Mouse (Mus musculus) neural tube, embryonic 10.5 days (tissue): ENCODE measurements around the gene Adprh.
"Not testable (repeated sequence)": the region's sequence is repeated elsewhere in the genome, so short reads cannot be mapped to it uniquely, and the experiment has no call there.

Source experiments
- DNase-seq: peaks from one replicate; pipeline ENCODE4 v3.0.0-alpha.2; 2017; ENCODE audit warnings: low spot score; ENCODE audit errors: extremely low spot score

Adprh gene

GRCm38 (mm10) chr16:38467091-38467916, 14.8 kb upstream of the Adprh start:
- no peak for DNase-seq

DNA sequence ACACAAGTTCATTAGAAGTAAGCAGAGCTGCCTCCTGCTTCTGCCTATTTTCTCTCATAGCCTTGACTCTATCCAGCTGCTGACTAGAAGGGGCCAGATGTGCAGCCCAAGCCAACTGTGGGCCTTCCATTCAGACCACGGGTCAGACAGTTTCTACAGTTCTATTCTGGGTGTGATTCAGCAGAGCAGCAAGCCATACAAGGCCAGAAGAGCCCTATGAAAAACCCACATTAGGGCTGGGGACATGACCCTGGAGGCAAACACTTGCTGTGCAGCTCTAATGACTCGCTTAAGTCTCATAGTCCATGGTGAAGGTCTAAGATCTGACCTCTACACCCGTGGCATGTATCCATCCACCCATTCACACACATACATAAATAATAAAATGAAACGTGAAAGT, 13.6 kb upstream of the Adprh start:
- DNase-seq, result no peak

DNA sequence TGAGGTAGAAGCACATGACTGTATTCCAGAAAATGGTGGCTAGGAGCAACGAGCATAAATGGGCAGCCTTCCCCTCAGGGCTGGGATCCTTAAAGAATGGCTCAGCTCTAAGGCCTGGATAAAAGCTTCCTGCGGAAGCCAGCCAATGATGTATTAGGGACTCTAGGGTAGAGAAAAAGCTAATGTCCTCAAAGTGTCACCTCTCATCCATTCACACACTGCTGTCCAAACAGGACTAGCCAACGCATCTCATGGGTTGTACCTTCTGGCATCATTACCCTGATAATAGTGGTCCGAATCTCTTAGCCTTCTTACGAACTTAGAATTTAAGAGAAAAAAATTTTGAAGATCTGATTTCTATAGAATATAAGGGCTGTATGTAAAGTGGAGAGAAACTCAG, 10.8 kb upstream of the Adprh start:
- no peak for DNase-seq

DNA sequence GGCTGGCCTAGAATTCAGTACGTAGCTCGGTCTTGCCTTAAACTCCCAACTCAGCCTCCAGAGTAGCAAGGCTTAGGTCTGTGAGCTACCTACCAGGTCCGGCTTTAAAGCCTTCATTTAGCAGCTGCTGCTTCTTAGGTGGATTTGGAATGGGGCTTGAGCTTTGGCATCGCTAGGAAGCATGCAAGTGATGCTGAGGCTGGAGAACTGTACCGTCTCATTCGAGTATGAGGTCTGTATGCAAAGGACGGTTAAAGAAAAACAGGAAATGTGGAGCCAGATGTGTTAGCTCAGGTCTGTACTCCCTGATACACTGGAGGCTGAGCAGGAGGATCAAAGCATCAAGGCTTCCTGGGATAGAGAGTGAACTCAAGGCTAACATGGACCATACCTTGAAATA, 9.7 kb upstream of the Adprh start:
- DNase-seq, result no peak

- no peak for DNase-seq
These were observed 9.2 kb upstream of the Adprh start for GRCm38 (mm10) chr16:38461749-38462148.

DNA sequence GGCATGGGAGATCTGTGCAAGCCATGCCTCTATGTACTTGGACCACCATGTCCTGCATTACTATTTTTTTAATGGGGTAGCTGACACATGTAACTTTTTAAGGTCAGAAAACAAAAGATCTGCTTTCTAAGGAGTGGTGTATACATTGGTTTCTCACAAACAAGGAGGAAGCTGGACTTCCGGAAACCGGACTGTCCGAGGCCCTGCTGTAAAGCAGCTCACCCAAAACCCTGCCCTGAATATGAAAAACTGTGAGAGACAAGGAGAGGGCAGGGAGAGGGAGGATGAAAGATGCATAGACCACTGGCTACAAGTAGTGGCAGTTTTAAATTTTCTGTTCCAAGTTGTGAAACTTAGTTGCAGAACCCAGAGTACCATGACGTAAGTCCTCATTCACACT, 7.5 kb upstream of the Adprh start:
- DNase-seq, result no peak

DNA sequence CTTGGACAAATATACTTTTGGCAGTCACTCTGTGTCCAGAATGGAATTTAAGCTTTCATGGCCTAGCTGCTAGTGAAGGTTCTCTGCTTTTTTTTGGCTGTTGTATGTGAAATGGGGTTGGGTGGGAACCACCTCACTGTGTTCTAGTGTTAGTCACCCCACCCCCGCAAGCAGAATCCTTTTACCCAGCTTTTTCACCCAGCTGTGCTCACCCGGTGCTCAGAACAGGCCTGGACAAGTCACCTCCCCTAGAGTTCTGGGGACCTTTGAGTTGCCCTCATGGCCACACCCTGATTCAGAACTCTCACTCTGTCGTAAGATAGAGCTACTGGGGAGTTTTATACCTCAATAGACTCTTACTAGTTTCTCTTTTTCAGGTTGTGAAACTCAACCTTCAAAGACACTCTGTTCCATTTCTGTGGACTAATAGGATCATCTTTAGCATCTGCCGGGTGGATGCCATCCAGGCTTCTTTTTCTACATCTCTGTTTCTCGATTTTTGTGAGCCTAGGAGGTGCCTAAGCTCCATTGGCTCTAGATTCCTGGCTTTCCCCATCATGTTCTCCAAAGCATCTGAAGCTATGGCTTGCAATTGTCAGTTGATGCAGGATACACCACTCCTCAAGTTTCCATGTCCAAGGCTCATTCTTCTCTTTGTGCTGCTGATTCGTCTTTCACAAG, 6.2 kb upstream of the Adprh start:
- DNase-seq, result no peak

- no peak for DNase-seq
These were observed 4.5 kb upstream of the Adprh start for GRCm38 (mm10) chr16:38456812-38457567.

- DNase-seq, result no peak
These were observed 3.3 kb upstream of the Adprh start, which contains the start of gene Cd80 for GRCm38 (mm10) chr16:38455511-38456418. Cd80 (plus strand) TSS chr16:38455561.

- no peak for DNase-seq
These were observed 2.2 kb upstream of the Adprh start for GRCm38 (mm10) chr16:38454533-38455254.

GRCm38 (mm10) chr16:38453952-38454351, 1.4 kb upstream of the Adprh start:
- DNase-seq, result no peak

DNA sequence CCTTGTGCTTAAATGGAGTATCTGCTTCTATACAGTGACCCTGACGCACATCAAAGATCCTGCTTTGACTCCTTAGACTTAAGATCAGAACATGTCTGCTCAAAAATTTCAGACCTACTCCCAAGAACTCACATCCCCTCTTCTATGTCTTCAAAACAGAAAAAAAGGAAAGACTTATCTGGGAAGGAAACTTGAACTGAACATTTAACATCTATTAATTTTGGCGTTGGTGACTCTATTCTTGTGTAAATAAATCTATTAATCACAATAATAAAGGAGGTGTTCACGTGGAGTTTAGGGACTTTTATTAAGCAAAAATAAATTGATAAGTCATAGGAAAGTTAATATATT, 675 bp upstream of the Adprh start:
- DNase-seq, result no peak

DNA sequence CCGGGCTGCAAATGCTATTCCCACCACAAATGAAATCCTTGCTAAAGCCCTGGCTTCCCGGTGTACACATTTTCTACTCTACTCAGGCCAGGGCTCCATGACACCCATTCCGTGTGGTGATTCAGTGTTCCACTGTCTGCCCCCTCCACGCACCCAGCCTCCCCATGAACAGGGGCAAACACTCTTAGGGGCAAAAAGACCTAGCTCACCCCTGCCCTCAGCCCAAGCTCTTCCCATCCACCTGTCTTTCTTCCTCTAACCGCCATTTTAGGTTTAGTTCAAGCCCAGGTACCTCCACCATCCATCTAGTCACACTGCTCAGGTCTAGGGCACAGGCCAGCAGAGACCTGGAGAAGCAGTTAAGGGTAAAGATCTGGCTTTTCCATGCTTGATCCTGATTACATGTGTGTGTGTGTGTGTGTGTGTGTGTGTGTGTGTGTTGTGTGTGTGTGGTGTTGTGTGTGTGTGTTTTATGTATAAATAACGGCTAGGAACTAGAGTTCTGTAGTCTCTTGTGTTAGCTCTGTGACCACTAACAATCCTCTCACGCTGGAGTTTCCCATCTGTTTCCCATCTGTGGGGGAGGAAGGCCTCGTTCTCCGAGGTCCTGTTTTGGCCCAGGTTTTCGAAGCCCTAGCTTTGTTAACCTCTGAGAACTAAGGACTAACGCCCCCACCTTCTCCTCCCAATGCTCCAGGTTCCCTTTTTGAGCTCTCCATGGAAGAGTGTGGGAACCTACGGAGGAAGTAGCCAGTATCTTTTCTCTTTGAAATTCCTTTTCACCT, 890 bp downstream of the Adprh start:
- peak; percentile 41 for DNase-seq

DNA sequence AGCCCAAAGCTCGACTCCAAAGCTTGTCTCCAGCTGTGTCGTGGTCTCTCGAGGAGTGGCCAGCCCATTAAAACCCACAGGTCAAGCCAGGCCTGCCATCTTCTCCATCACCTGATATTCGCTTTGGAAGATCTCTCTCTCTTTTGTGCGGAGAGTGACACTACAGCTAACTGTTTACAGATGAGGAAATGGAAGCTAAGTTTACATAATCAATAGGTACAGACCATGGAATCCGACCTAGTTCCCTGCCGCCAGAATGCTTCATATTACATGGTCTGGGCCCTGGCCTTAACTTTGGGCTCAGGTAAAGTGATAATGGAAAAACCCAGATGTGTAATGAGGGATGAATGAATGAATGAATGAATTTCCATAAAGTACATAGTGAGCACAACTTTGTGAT, 1.8 kb downstream of the Adprh start:
- no peak for DNase-seq

- no peak for DNase-seq
These were observed 4.0 kb downstream of the Adprh start for GRCm38 (mm10) chr16:38448458-38448857.

GRCm38 (mm10) chr16:38447366-38447765, 5.1 kb downstream of the Adprh start:
- DNase-seq, result no peak

DNA sequence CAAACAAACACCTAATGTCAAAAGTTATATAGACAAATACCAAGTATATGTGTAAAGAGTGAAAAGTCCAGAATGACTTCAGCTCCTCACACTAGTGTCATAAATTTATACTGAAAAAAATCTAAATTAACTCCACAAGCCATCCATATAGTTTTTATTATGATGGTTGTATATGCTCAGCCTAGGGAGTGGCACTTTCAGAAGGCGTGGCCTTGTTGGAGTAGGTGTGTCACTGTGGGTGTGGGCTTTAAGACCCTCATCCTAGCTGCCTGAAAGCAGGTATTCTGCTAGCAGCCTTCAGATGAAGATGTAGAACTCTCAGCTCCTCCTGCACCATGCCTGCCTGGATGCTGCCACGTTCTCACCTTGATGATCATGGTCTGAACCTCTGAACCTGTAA, 6.4 kb downstream of the Adprh start:
- DNase-seq, result not testable (repeated sequence)

DNA sequence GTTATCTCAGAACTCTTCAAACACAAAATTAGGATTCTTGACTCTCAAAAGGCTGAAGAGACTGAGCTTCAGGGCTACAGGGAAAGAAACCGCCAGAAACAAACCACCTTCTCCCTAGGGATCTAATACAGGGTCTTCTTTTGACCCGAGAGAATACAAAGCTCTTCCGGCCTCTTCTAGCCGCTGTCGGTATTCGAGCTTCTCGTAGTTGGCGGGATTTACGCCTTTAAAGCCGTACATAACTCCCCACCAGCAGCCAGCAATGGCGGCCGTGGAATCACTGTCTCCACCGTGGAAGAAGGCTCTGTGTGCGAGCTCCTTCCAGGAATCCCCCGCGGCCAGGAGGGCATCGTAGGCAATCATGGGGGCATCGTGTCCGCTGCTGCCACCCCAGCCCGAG, 6.9 kb downstream of the Adprh start:
- DNase-seq, result no peak

DNA sequence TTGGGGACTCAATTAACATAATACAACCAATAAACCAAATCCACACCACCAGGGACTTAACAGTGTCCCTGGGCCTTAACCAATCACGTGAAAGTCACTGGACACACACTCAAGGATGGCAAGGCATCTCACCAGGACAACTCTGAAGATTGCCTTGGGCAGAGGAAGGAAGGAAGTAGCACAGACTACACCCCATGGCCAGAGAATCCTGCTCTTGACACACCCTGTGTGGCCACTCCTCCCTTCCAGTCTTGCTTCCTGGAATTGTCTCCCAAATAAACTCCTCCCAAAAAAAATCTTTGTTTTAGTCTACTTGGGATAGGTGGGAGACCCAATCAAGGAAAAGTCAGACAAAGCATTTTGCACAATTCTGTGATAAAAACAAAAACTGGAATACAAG, 7.5 kb downstream of the Adprh start:
- no peak for DNase-seq
